Mouse (Mus musculus) kidney, adult 2 months (tissue): ENCODE data around the gene Megf11.

Source experiments
- CTCF ChIP-seq: fragments of 200-500 bp; conservative IDR thresholded peaks from 2 replicates; pipeline ENCODE4 v1.5.1; 2011; ENCODE audit warnings: low read depth, mild to moderate bottlenecking, control low read depth, low read length, moderate library complexity, mixed read lengths; ENCODE audit not compliant: insufficient read depth, insufficient read length
- POLR2A ChIP-seq: fragments of 200-500 bp; IDR thresholded peaks from one replicate; pipeline ENCODE4 v1.6.1; 2011; ENCODE audit warnings: low read depth, low read length, control low read depth

GRCm38 (mm10) chr9:64602895-64603294 lies 217.5 kb downstream of the Megf11 start:
- no peak for TF ChIP-seq POLR2A
- TF ChIP-seq CTCF: no peak
